Mouse (Mus musculus) lung, postnatal 0 days (tissue): Measurements from ENCODE around the gene Rarg. TPM values are rescaled to one million over a fixed set of nuclear protein-coding genes. Genes with fewer than 3 reads are reported as not detected.
A peak's percentile ranks its signal among the peaks of the same experiment; 100 is the strongest.

Experiments used
- ATAC-seq: fragments of 200-750 bp; cut with Nextera tagmentation; 2 replicates; pipeline ENCODE4 v1.8.0; 2017; ENCODE audit warnings: moderate library complexity
- DNase-seq: peaks from one replicate; pipeline ENCODE4 v3.0.0-alpha.2; 2016; ENCODE audit warnings: low spot score
- H3K27ac ChIP-seq: fragments of 300-500 bp; sonication (generic); 2 replicates; pipeline ENCODE4 v1.5.1; 2014; ENCODE audit warnings: antibody characterized with exemption, mild to moderate bottlenecking, low read length, mixed read lengths
- H3K27me3 ChIP-seq: fragments of 300-500 bp; sonication (generic); replicated peaks from 2 replicates; pipeline ENCODE4 v1.6.1; 2014; ENCODE audit warnings: low read length, mixed read lengths; ENCODE audit not compliant: insufficient read depth
- H3K36me3 ChIP-seq: fragments of 300-500 bp; sonication (generic); 2 replicates; pipeline ENCODE4 v1.6.1; 2014; ENCODE audit warnings: low read length, mixed read lengths; ENCODE audit not compliant: insufficient read depth
- H3K4me1 ChIP-seq: fragments of 300-500 bp; sonication (generic); 2 replicates; pipeline ENCODE4 v1.6.1; 2014; ENCODE audit warnings: antibody characterized with exemption, low read depth, low read length, mixed read lengths; ENCODE audit not compliant: insufficient read depth
- H3K4me2 ChIP-seq: fragments of 300-500 bp; sonication (generic); replicated peaks from 2 replicates; pipeline ENCODE4 v1.6.1; 2014; ENCODE audit warnings: low read depth, mild to moderate bottlenecking, low read length, moderate library complexity, mixed read lengths
- H3K4me3 ChIP-seq: fragments of 300-500 bp; sonication (generic); 2 replicates; pipeline ENCODE4 v1.5.1; 2014; ENCODE audit warnings: low read depth, low read length
- H3K9ac ChIP-seq: fragments of 300-500 bp; sonication (generic); replicated peaks from 2 replicates; pipeline ENCODE4 v1.6.1; 2014; ENCODE audit warnings: low read depth, mild to moderate bottlenecking
- H3K9me3 ChIP-seq: fragments of 300-500 bp; sonication (generic); 2 replicates; pipeline ENCODE4 v1.6.1; 2016; ENCODE audit warnings: low read length, mixed read lengths
- CTCF ChIP-seq: IDR thresholded peaks from 2 replicates; pipeline ENCODE4 v1.5.1; 2016; ENCODE audit warnings: antibody characterized with exemption, mild to moderate bottlenecking
- EP300 ChIP-seq: IDR thresholded peaks from 2 replicates; pipeline ENCODE4 v1.6.1; 2016; ENCODE audit warnings: antibody characterized with exemption, mild to moderate bottlenecking, control low read depth
- WGBS: fragments of 180-500 bp; shearing (Covaris S2); extraction: QIAGEN DNeasy Blood & Tissue Kit; methylation state at CpG from one replicate; pipeline ENCODE4 v1.1.7; 2014; 5-methylcytosine and 5-hydroxymethylcytosine counted together
- polyA plus RNA-seq: library from polyadenylated mRNA; unstranded; fragments of >200 nt; fragmentation: Nextera tagmentation; extraction: Ambion mirVana; gene quantifications from 2 replicates; pipeline ENCODE4 v1.2.1, GENCODE M21; 2015

The Rarg gene
- polyA plus RNA-seq, 1 experiment from 2014 or later = 35.8 TPM

DNA sequence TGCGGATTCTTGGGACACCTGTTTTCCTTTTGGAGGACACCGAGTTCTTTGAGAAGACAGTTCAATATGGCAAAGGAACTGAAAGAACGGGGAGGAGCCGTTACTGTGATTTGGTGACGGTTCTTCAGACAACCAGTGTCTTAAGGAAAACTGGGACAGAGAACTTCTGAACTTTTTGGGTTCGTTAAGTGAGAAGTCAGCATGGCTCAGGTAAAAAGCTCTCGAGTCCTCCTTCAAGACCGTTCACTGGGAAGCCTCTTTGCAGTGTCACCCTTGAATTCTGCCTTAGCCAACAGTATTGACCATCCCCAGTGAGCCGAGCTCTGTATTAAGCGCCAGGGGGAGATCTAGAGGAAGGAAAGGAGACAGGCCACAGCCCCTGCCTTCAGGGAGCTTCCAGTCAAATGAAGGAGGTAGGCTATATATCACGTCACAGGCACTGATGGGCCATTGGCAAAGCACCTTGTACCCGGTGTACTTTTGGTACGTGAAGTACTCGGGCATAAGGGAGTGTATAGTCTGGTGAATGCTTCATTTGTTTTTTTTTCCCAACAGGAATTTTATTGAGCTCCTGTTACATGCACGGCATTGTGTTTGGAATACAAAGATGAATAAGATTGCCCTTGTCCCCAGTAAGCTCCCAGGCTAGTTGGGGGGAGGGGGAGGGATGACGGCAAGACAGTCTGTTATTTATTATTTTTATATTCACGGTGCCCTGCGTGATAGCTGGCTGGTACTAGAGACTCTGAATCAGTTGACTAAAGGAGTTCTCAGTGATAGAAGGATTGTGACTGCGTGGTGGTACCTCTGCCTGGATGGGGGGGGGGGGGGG is 52.4 kb downstream of the Rarg start, which contains the start of gene Csad:
Gene Csad, minus strand, starts transcription at position 51 of the 832 bp plus-strand sequence.
- peaks cover 18% of the 10 kb centered on the region; the same call in 1 of the 2 replicates for H3K36me3 ChIP-seq
- ATAC-seq (no peak), DNase-seq (peak; percentile 17)
- peak within 1 kb of the TSS; percentile 91 for H3K4me3 ChIP-seq
- peak within 1 kb of the TSS; percentile 91 for H3K9ac ChIP-seq
- 31% methylated on average over 19 of the region's 19 CpGs for WGBS
- TF ChIP-seq EP300 = no peak
- 0 out of 2 replicates have a peak, but pooled peaks have one; percentile 7 for TF ChIP-seq CTCF
- H3K27me3 ChIP-seq = no peaks in the 10 kb centered on the region
- H3K27ac ChIP-seq = peak within 1 kb of the TSS; percentile 100
- peak within 1 kb of the TSS; percentile 54 for H3K4me2 ChIP-seq
- no peaks in the 10 kb centered on the region for H3K9me3 ChIP-seq
- H3K4me1 ChIP-seq = peaks cover 24% of the 10 kb centered on the region; the same call in 1 of the 2 replicates

DNA sequence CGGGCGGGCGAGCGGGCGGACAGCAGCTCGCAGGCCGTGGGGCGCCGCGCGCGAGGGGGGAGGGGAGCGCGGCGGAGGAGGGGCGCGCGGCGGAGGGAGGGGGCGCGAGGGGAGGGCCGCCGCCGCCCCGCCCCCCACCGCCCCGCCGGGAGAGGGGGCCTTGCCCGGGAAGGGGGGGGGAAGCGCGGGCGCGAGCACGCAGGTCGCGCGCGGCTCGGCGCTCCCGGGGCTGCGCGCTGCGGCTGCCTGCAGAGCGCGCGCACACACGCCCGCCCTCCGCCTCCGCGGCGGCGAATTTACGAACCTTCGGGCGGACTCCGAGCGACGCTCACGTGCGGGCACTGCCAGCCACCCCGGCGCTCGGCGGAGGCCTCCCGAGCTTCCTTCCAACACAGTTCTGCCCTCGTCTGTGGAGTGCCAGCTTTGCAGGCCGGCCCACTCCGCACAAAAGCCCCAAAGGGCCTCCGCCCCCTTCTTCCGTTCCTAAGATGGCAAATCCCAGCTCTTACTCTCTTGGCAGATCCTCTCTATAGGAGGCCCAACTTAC is 53.4 kb downstream of the Rarg start:
- Histone ChIP-seq H3K4me3 (peak overlapping the region; percentile 91), H3K4me1 (peaks cover 24% of the 10 kb centered on the region; the same call in 1 of the 2 replicates), H3K27ac (peak overlapping the region; percentile 100), H3K4me2 (peak overlapping the region; percentile 54), H3K9ac (peak overlapping the region; percentile 91), H3K36me3 (peaks cover 18% of the 10 kb centered on the region; the same call in 1 of the 2 replicates), H3K27me3 (no peaks in the 10 kb centered on the region), H3K9me3 (no peaks in the 10 kb centered on the region)
- 0% methylated on average over 13 of the region's 72 CpGs for WGBS
- DNase-seq (peak; percentile 82), ATAC-seq (peak; percentile 51)
- TF ChIP-seq EP300 (no peak), CTCF (no peak; the same call in 1 of the 2 replicates)

- 3% methylated on average over 45 of the region's 68 CpGs for WGBS
- peaks cover 11% of the 10 kb centered on the region; the same call in 1 of the 2 replicates for H3K36me3 ChIP-seq
- ATAC-seq = peak; percentile 96
- TF ChIP-seq EP300 = peak; percentile 31; the same call in 1 of the 2 replicates
- peak; percentile 4; the same call in 1 of the 2 replicates for TF ChIP-seq CTCF
- peak within 1 kb of the TSS; percentile 54 for H3K4me2 ChIP-seq
- H3K9me3 ChIP-seq = no peaks in the 10 kb centered on the region
- peaks cover 24% of the 10 kb centered on the region; the same call in 1 of the 2 replicates for H3K4me1 ChIP-seq
- DNase-seq = peak; percentile 99
- peak within 1 kb of the TSS; percentile 91 for H3K4me3 ChIP-seq
- no peaks in the 10 kb centered on the region for H3K27me3 ChIP-seq
- H3K9ac ChIP-seq = peak within 1 kb of the TSS; percentile 91
- peak within 1 kb of the TSS; percentile 100 for H3K27ac ChIP-seq
These were observed 54.1 kb downstream of the Rarg start, which contains the start of gene Zfp740 for GRCm38 (mm10) chr15:102202971-102203834. Zfp740 (plus strand) TSS chr15:102203249.

DNA sequence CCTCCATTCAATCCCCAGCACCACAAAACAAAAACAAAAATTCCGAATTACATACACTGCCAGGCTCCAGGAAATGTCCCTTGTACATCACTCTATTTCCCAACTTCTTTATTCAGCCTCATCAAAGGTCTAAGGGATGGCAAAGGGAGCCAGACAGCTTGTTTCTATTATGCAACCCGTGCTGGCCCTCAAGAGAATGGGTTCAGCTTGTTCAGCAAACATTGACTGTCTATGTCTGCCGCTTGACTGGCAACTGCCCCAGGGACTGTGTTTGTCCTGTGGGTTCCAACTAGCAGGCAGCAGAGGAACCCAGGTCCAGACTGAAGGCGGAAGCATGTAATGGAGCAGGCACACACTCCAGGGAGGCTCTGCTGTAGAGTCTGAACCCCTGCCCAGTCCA is 58.5 kb downstream of the Rarg start:
- Histone ChIP-seq H3K4me3 (no peak overlapping the region), H3K4me2 (no peak overlapping the region), H3K36me3 (no peaks in the 10 kb centered on the region), H3K27me3 (no peaks in the 10 kb centered on the region), H3K27ac (peak overlapping the region; percentile 43; the same call in 1 of the 2 replicates), H3K9ac (no peak overlapping the region), H3K4me1 (peaks cover 5% of the 10 kb centered on the region; the same call in 1 of the 2 replicates), H3K9me3 (no peaks in the 10 kb centered on the region)
- TF ChIP-seq CTCF = no peak
- no peak for TF ChIP-seq EP300
- peak; percentile 64 for DNase-seq
- ATAC-seq = no peak
- 56% methylated on average over 4 of the region's 4 CpGs for WGBS

- DNase-seq (no peak), ATAC-seq (no peak)
- Histone ChIP-seq H3K27ac (no peak overlapping the region), H3K9me3 (no peaks in the 10 kb centered on the region), H3K4me1 (no peaks in the 10 kb centered on the region), H3K27me3 (no peaks in the 10 kb centered on the region), H3K4me3 (no peak overlapping the region), H3K4me2 (no peak overlapping the region), H3K36me3 (no peaks in the 10 kb centered on the region), H3K9ac (no peak overlapping the region)
- TF ChIP-seq EP300 (no peak), CTCF (no peak)
- WGBS = 51% methylated on average over 4 of the region's 4 CpGs
These were observed 61.9 kb downstream of the Rarg start for GRCm38 (mm10) chr15:102195373-102195772.
